ENCODE assay signal across 22 mouse cellular contexts in the genomic region with DNA sequence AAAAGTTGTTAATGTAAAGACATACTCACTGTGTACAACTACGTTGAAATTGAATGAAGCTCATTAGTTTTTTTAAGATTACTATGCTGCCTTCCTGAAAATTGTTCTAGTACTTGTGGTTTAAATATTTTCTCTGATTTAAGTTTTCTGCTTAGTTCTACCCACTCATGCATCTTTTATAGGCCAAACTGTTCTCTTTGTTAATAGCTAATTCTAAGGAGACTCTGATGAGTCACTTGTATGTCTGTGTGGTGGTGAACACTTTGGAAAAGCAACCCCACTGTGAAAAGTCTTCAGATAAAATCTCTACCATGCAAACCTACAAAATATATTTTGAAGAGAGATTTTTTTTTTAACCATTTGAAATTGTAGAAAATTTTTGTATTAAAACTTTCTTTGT. TPM values are rescaled to one million over a fixed set of nuclear protein-coding genes. Genes with fewer than 3 reads are reported as not detected.
"Had no signal": no experiment of that assay in that cellular context is flagged by ENCODE, and none has a peak within 500 bp of the region (broad histone marks: within the 10 kb centered on the region; RNA-seq: fewer than 3 reads in every experiment).

No protein-coding gene starts in this region.

- H3K9ac ChIP-seq: limb, embryonic 13.5 days; liver, embryonic 12.5 days; liver, embryonic 15.5 days; lung, embryonic 15.5 days; midbrain, embryonic 12.5 days; midbrain, embryonic 15.5 days; neural tube, embryonic 12.5 days; neural tube, embryonic 15.5 days had no signal

- H3K4me3 ChIP-seq: layer of hippocampus, adult 2 months; limb, embryonic 10.5 days; limb, embryonic 13.5 days; liver, embryonic 12.5 days; liver, embryonic 15.5 days; lung, embryonic 15.5 days; midbrain, embryonic 12.5 days; midbrain, embryonic 15.5 days; neural tube, embryonic 12.5 days; neural tube, embryonic 15.5 days had no signal

- H3K9me3 ChIP-seq: limb, embryonic 10.5 days; limb, embryonic 13.5 days; liver, embryonic 12.5 days; liver, embryonic 15.5 days; lung, embryonic 15.5 days; midbrain, embryonic 12.5 days; midbrain, embryonic 15.5 days; neural tube, embryonic 12.5 days; neural tube, embryonic 15.5 days had no signal

- H3K4me1 ChIP-seq: limb, embryonic 10.5 days; limb, embryonic 13.5 days; liver, embryonic 12.5 days; liver, embryonic 15.5 days; lung, embryonic 15.5 days; midbrain, embryonic 12.5 days; midbrain, embryonic 15.5 days; neural tube, embryonic 12.5 days; neural tube, embryonic 15.5 days had no signal

- DNase-seq: kidney, adult 18-20 months; kidney, adult 9 months; kidney, postnatal 14 days; kidney, postnatal 4 days; layer of hippocampus, adult 9-11 months; liver; lung, adult 18-20 months; lung, postnatal 10 days; lung, postnatal 4 days; thymus, postnatal 25 days had no signal

- H3K4me2 ChIP-seq: limb, embryonic 13.5 days; liver, embryonic 12.5 days; liver, embryonic 15.5 days; lung, embryonic 15.5 days; midbrain, embryonic 12.5 days; midbrain, embryonic 15.5 days; neural tube, embryonic 12.5 days; neural tube, embryonic 15.5 days had no signal

- H3K27me3 ChIP-seq: limb, embryonic 13.5 days; liver, embryonic 12.5 days; liver, embryonic 15.5 days; lung, embryonic 15.5 days; midbrain, embryonic 12.5 days; midbrain, embryonic 15.5 days; neural tube, embryonic 12.5 days; neural tube, embryonic 15.5 days had no signal

- H3K27ac ChIP-seq: layer of hippocampus, adult 2 months; limb, embryonic 10.5 days; limb, embryonic 13.5 days; liver, embryonic 12.5 days; liver, embryonic 15.5 days; lung, embryonic 15.5 days; midbrain, embryonic 12.5 days; midbrain, embryonic 15.5 days; neural tube, embryonic 12.5 days; neural tube, embryonic 15.5 days had no signal

- H3K36me3 ChIP-seq: limb, embryonic 10.5 days; limb, embryonic 13.5 days; liver, embryonic 12.5 days; liver, embryonic 15.5 days; lung, embryonic 15.5 days; midbrain, embryonic 12.5 days; midbrain, embryonic 15.5 days; neural tube, embryonic 12.5 days; neural tube, embryonic 15.5 days had no signal

- ATAC-seq: liver, embryonic 12.5 days; midbrain, embryonic 15.5 days had no signal

RNA-seq across cellular contexts. Expression of gene AL731706.2, which starts 52.8 kb away (rescaled TPM):
- polyA plus RNA-seq: small intestine, adult 2 months; spleen, adult 2 months had no signal
